Mouse (Mus musculus): ENCODE measurements around the gene Sost.

- TF ChIP-seq E2F4 (IDR thresholded peaks at IDR 0.05; ENCODE audit: insufficient read depth) (no peak), USF1 (IDR thresholded peaks at IDR 0.05; ENCODE audit: low read depth) (no peak), POLR2AphosphoS2 (IDR thresholded peaks at IDR 0.05; ENCODE audit: insufficient read length, low read depth) (no peak), MYOG (IDR thresholded peaks at IDR 0.05; ENCODE audit: control insufficient read depth in 1 of 3, insufficient read depth in 1 of 3, insufficient read length in 2 of 3, low read depth in 2 of 3) (no peak), MAX (IDR thresholded peaks at IDR 0.05; ENCODE audit: low read depth) (no peak), POLR2A (IDR thresholded peaks at IDR 0.05; ENCODE audit: insufficient read length, low read depth) (no peak), SRF (IDR thresholded peaks at IDR 0.05; ENCODE audit: control insufficient read depth, insufficient read length, low read depth) (no peak), MYOD1 (IDR thresholded peaks at IDR 0.05; ENCODE audit: control insufficient read depth in 1 of 3, insufficient read length in 2 of 3, low read depth in 2 of 3) (peak in 1 of 3 experiments; percentile 34)
Measured at GRCm38 (mm10) chr11:101963473-101964291, 3.1 kb downstream of the Sost start.
